Mouse (Mus musculus) fat pad, adult 2 months (tissue): ENCODE data around the gene Mab21l3.
"Not testable (repeated sequence)": the region's sequence is repeated elsewhere in the genome, so short reads cannot be mapped to it uniquely, and the experiment has no call there.

Experiments used
- DNase-seq: peaks from one replicate; pipeline ENCODE4 v3.0.0-alpha.2; 2011; ENCODE audit warnings: low read depth, low spot score; ENCODE audit errors: extremely low read depth

Gene Mab21l3

GRCm38 (mm10) chr3:101842372-101843094 is 6.2 kb downstream of the Mab21l3 start:
- no peak for DNase-seq

GRCm38 (mm10) chr3:101839327-101839726 is 9.4 kb downstream of the Mab21l3 start:
- DNase-seq: no peak

- DNase-seq: no peak
Measured at GRCm38 (mm10) chr3:101836971-101837370, 11.8 kb downstream of the Mab21l3 start.

- no peak for DNase-seq
Measured at GRCm38 (mm10) chr3:101836532-101836931, 12.2 kb downstream of the Mab21l3 start.

- DNase-seq: peak; percentile 88
Measured at GRCm38 (mm10) chr3:101836045-101836444, 12.7 kb downstream of the Mab21l3 start.

GRCm38 (mm10) chr3:101831189-101831858 is 17.4 kb downstream of the Mab21l3 start:
- DNase-seq: no peak

- no peak for DNase-seq
Measured at GRCm38 (mm10) chr3:101829881-101830616, 18.7 kb downstream of the Mab21l3 start.

GRCm38 (mm10) chr3:101828595-101828994 is 20.2 kb downstream of the Mab21l3 start:
- no peak for DNase-seq

- no peak for DNase-seq
Measured at GRCm38 (mm10) chr3:101827220-101827715, 21.5 kb downstream of the Mab21l3 start.

- DNase-seq: no peak
Measured at GRCm38 (mm10) chr3:101824338-101824737, 24.4 kb downstream of the Mab21l3 start.

GRCm38 (mm10) chr3:101822052-101822451 is 26.7 kb downstream of the Mab21l3 start:
- no peak for DNase-seq

- not testable (repeated sequence) for DNase-seq
Measured at GRCm38 (mm10) chr3:101820708-101821107, 28.1 kb downstream of the Mab21l3 start.

- DNase-seq: peak; percentile 93
Measured at GRCm38 (mm10) chr3:101816006-101816405, 32.8 kb downstream of the Mab21l3 start.

- DNase-seq: no peak
Measured at GRCm38 (mm10) chr3:101814790-101815189, 34.0 kb downstream of the Mab21l3 start.

GRCm38 (mm10) chr3:101812341-101812962 is 36.3 kb downstream of the Mab21l3 start:
- DNase-seq: no peak

- no peak for DNase-seq
Measured at GRCm38 (mm10) chr3:101811931-101812330, 36.8 kb downstream of the Mab21l3 start.

GRCm38 (mm10) chr3:101807646-101808045 is 41.1 kb downstream of the Mab21l3 start:
- no peak for DNase-seq

GRCm38 (mm10) chr3:101806941-101807340 is 41.8 kb downstream of the Mab21l3 start:
- no peak for DNase-seq

GRCm38 (mm10) chr3:101806149-101806548 is 42.6 kb downstream of the Mab21l3 start:
- no peak for DNase-seq

- no peak for DNase-seq
Measured at GRCm38 (mm10) chr3:101805562-101806004, 43.2 kb downstream of the Mab21l3 start.

GRCm38 (mm10) chr3:101804971-101805561 is 43.7 kb downstream of the Mab21l3 start:
- DNase-seq: no peak
